Mouse (Mus musculus) liver, embryonic 14.5 days (tissue): ENCODE measurements around the gene Kmo.

Source experiments
- CTCF ChIP-seq: IDR thresholded peaks from 2 replicates; pipeline ENCODE4 v1.5.1; 2016; ENCODE audit warnings: antibody characterized with exemption, low read depth, control low read depth
- EP300 ChIP-seq: IDR thresholded peaks from 2 replicates; pipeline ENCODE4 v1.6.1; 2016; ENCODE audit warnings: antibody characterized with exemption, low read depth

DNA sequence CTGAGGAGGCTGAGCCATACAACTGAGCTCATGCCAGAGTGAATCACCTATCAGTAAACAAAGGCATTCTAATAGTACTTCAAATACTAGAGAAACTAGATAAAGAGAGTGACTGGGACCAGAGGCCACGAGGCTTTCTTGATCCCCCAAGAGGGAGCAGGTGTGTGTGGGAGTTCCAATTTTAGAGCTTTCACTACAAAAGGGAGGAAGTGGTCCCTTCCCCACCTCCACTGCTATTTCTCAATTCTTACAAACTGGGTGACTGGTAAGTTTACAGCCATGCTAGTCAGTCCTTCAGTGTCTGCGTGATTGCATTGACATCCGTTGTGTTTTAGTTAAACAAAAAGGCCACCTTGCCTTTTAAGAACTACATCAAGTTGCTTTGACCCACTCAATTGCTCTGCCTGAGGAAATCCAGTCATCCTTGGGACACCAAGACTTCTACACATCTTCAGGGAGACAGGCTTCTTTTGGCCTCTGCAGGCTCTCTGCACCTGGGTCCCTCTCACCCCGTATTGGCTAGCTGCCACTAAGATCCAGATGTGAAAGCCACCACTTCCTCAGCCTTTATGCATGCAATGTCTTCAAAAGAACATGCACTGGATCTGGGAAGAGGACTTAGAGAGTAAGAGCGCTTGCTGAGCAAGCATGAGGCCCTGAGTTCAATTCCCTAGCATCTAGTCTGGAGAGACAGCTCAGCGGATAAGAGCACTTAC is 20.4 kb downstream of the Kmo start:
- TF ChIP-seq EP300, result no peak
- TF ChIP-seq CTCF, result no peak
